Mouse (Mus musculus): ENCODE data around the gene Gngt2. TPM values are rescaled to one million over a fixed set of nuclear protein-coding genes. Genes with fewer than 3 reads are reported as not detected.
A peak's percentile ranks its signal among the peaks of the same experiment; 100 is the strongest.

Gngt2 gene
- polyA plus RNA-seq, 1 experiment from 2014 or later, result 9.2 TPM

- DNase-seq (ENCODE audit: low spot score), result no peak
- 83% methylated on average over 9 of the region's 9 CpGs for WGBS
Observed at GRCm38 (mm10) chr11:95815412-95815811, 21.6 kb upstream of the Gngt2 start.

GRCm38 (mm10) chr11:95819138-95819537 lies 17.9 kb upstream of the Gngt2 start:
- 84% methylated on average over 8 of the region's 8 CpGs for WGBS
- no peaks in the 10 kb centered on the region for H3K4me1 ChIP-seq (ENCODE audit: control insufficient read depth, insufficient read depth, low read length)

More at GRCm38 (mm10) chr11:95815412-95815811, 21.6 kb upstream of the Gngt2 start:
- Histone ChIP-seq H3K36me3 (replicated peaks; ENCODE audit: control insufficient read depth, insufficient read depth, low read depth, low read length) (no peaks in the 10 kb centered on the region), H3K27me3 (ENCODE audit: control insufficient read depth, insufficient read depth, low read length) (no peaks in the 10 kb centered on the region), H3K4me3 (ENCODE audit: low read depth, low read length) (no peak overlapping the region), H3K9me3 (replicated peaks; ENCODE audit: control insufficient read depth, low read length) (no peaks in the 10 kb centered on the region), H3K4me1 (ENCODE audit: control insufficient read depth, insufficient read depth, low read length) (no peaks in the 10 kb centered on the region), H3K4me2 (ENCODE audit: low read depth, low read length) (no peak overlapping the region), H3K9ac (replicated peaks; ENCODE audit: low read length) (no peak overlapping the region), H3K27ac (replicated peaks; ENCODE audit: low read depth, low read length) (no peak overlapping the region)
- no peak for ATAC-seq (replicated peaks; ENCODE audit: insufficient number of reproducible peaks, low FRiP score, low TSS enrichment, low read depth)

GRCm38 (mm10) chr11:95821511-95821910 lies 15.5 kb upstream of the Gngt2 start:
- Histone ChIP-seq H3K9me3 (replicated peaks; ENCODE audit: control insufficient read depth, low read length) (no peaks in the 10 kb centered on the region), H3K36me3 (replicated peaks; ENCODE audit: control insufficient read depth, insufficient read depth, low read depth, low read length) (no peaks in the 10 kb centered on the region), H3K9ac (replicated peaks; ENCODE audit: low read length) (no peak overlapping the region), H3K27ac (replicated peaks; ENCODE audit: low read depth, low read length) (no peak overlapping the region), H3K4me2 (ENCODE audit: low read depth, low read length) (no peak overlapping the region), H3K4me3 (ENCODE audit: low read depth, low read length) (no peak overlapping the region), H3K4me1 (ENCODE audit: control insufficient read depth, insufficient read depth, low read length) (no peaks in the 10 kb centered on the region), H3K27me3 (ENCODE audit: control insufficient read depth, insufficient read depth, low read length) (peaks cover 14% of the 10 kb centered on the region)
- ATAC-seq (replicated peaks; ENCODE audit: insufficient number of reproducible peaks, low FRiP score, low TSS enrichment, low read depth) (no peak), DNase-seq (ENCODE audit: low spot score) (no peak)
- WGBS, result 83% methylated on average over 3 of the region's 3 CpGs

More at GRCm38 (mm10) chr11:95819138-95819537, 17.9 kb upstream of the Gngt2 start:
- Histone ChIP-seq H3K27ac (replicated peaks; ENCODE audit: low read depth, low read length) (no peak overlapping the region), H3K27me3 (ENCODE audit: control insufficient read depth, insufficient read depth, low read length) (peaks cover 3% of the 10 kb centered on the region; the same call in 1 of the 2 replicates), H3K4me3 (ENCODE audit: low read depth, low read length) (no peak overlapping the region), H3K9me3 (replicated peaks; ENCODE audit: control insufficient read depth, low read length) (no peaks in the 10 kb centered on the region), H3K9ac (replicated peaks; ENCODE audit: low read length) (no peak overlapping the region), H3K4me2 (ENCODE audit: low read depth, low read length) (no peak overlapping the region), H3K36me3 (replicated peaks; ENCODE audit: control insufficient read depth, insufficient read depth, low read depth, low read length) (no peaks in the 10 kb centered on the region)
- ATAC-seq (replicated peaks; ENCODE audit: insufficient number of reproducible peaks, low FRiP score, low TSS enrichment, low read depth), result no peak
- DNase-seq (ENCODE audit: low spot score), result no peak

GRCm38 (mm10) chr11:95822437-95822836 lies 14.6 kb upstream of the Gngt2 start:
- Histone ChIP-seq H3K9me3 (replicated peaks; ENCODE audit: control insufficient read depth, low read length) (no peaks in the 10 kb centered on the region), H3K4me2 (ENCODE audit: low read depth, low read length) (no peak overlapping the region), H3K9ac (replicated peaks; ENCODE audit: low read length) (no peak overlapping the region), H3K27ac (replicated peaks; ENCODE audit: low read depth, low read length) (no peak overlapping the region), H3K4me3 (ENCODE audit: low read depth, low read length) (no peak overlapping the region), H3K4me1 (ENCODE audit: control insufficient read depth, insufficient read depth, low read length) (no peaks in the 10 kb centered on the region), H3K27me3 (ENCODE audit: control insufficient read depth, insufficient read depth, low read length) (peaks cover 17% of the 10 kb centered on the region), H3K36me3 (replicated peaks; ENCODE audit: control insufficient read depth, insufficient read depth, low read depth, low read length) (no peaks in the 10 kb centered on the region)
- DNase-seq (ENCODE audit: low spot score), result no peak
- ATAC-seq (replicated peaks; ENCODE audit: insufficient number of reproducible peaks, low FRiP score, low TSS enrichment, low read depth), result no peak
- 89% methylated on average over 4 of the region's 4 CpGs for WGBS

GRCm38 (mm10) chr11:95824071-95824876 lies 12.7 kb upstream of the Gngt2 start, which contains the start of gene Phospho1:
TSS of gene Phospho1 (plus strand) at chr11:95824499.
- peak; percentile 92 for DNase-seq (ENCODE audit: low spot score)
- peak; percentile 90 for ATAC-seq (replicated peaks; ENCODE audit: insufficient number of reproducible peaks, low FRiP score, low TSS enrichment, low read depth)
- WGBS, result under 1% methylated on average over 71 of the region's 78 CpGs
- H3K9me3 ChIP-seq (replicated peaks; ENCODE audit: control insufficient read depth, low read length), result no peaks in the 10 kb centered on the region
- H3K27me3 ChIP-seq (ENCODE audit: control insufficient read depth, insufficient read depth, low read length), result peaks cover 24% of the 10 kb centered on the region
- H3K4me1 ChIP-seq (ENCODE audit: control insufficient read depth, insufficient read depth, low read length), result no peaks in the 10 kb centered on the region
- no peak within 1 kb of the TSS for H3K27ac ChIP-seq (replicated peaks; ENCODE audit: low read depth, low read length)
- H3K9ac ChIP-seq (replicated peaks; ENCODE audit: low read length), result peak within 1 kb of the TSS; percentile 66
- H3K4me3 ChIP-seq (ENCODE audit: low read depth, low read length), result peak within 1 kb of the TSS; percentile 61
- H3K36me3 ChIP-seq (replicated peaks; ENCODE audit: control insufficient read depth, insufficient read depth, low read depth, low read length), result no peaks in the 10 kb centered on the region
- H3K4me2 ChIP-seq (ENCODE audit: low read depth, low read length), result peak within 1 kb of the TSS; percentile 77

- WGBS, result 3% methylated on average over 11 of the region's 11 CpGs
- H3K9ac ChIP-seq (replicated peaks; ENCODE audit: low read length), result peak overlapping the region; percentile 66
- DNase-seq (ENCODE audit: low spot score), result no peak
Observed at GRCm38 (mm10) chr11:95824877-95825243, 12.2 kb upstream of the Gngt2 start.

GRCm38 (mm10) chr11:95825625-95826024 lies 11.4 kb upstream of the Gngt2 start:
- Histone ChIP-seq H3K27me3 (ENCODE audit: control insufficient read depth, insufficient read depth, low read length) (peaks cover 38% of the 10 kb centered on the region), H3K36me3 (replicated peaks; ENCODE audit: control insufficient read depth, insufficient read depth, low read depth, low read length) (no peaks in the 10 kb centered on the region), H3K4me1 (ENCODE audit: control insufficient read depth, insufficient read depth, low read length) (0 out of 2 replicates have a peak, but pooled peaks cover 4% of the 10 kb centered on the region), H3K27ac (replicated peaks; ENCODE audit: low read depth, low read length) (no peak overlapping the region), H3K4me2 (ENCODE audit: low read depth, low read length) (no peak overlapping the region), H3K4me3 (ENCODE audit: low read depth, low read length) (no peak overlapping the region), H3K9me3 (replicated peaks; ENCODE audit: control insufficient read depth, low read length) (no peaks in the 10 kb centered on the region), H3K9ac (replicated peaks; ENCODE audit: low read length) (no peak overlapping the region)
- no peak for DNase-seq (ENCODE audit: low spot score)
- no peak for ATAC-seq (replicated peaks; ENCODE audit: insufficient number of reproducible peaks, low FRiP score, low TSS enrichment, low read depth)
- 52% methylated on average over 3 of the region's 3 CpGs for WGBS

More at GRCm38 (mm10) chr11:95824877-95825243, 12.2 kb upstream of the Gngt2 start:
- Histone ChIP-seq H3K27ac (replicated peaks; ENCODE audit: low read depth, low read length) (no peak overlapping the region), H3K36me3 (replicated peaks; ENCODE audit: control insufficient read depth, insufficient read depth, low read depth, low read length) (no peaks in the 10 kb centered on the region), H3K4me3 (ENCODE audit: low read depth, low read length) (peak overlapping the region; percentile 61), H3K9me3 (replicated peaks; ENCODE audit: control insufficient read depth, low read length) (no peaks in the 10 kb centered on the region), H3K4me2 (ENCODE audit: low read depth, low read length) (peak overlapping the region; percentile 77), H3K4me1 (ENCODE audit: control insufficient read depth, insufficient read depth, low read length) (no peaks in the 10 kb centered on the region), H3K27me3 (ENCODE audit: control insufficient read depth, insufficient read depth, low read length) (peaks cover 30% of the 10 kb centered on the region)
- peak; percentile 40 for ATAC-seq (replicated peaks; ENCODE audit: insufficient number of reproducible peaks, low FRiP score, low TSS enrichment, low read depth)

Measured in embryonic facial prominence, embryonic 11.5 days (tissue).